Mouse (Mus musculus): Measurements from ENCODE around the gene Srrm1.

- TF ChIP-seq E2F4 (IDR thresholded peaks at IDR 0.05; ENCODE audit: borderline replicate concordance, low read depth, low read length) (no peak), CTCF (IDR thresholded peaks at IDR 0.05 in 2 of 3, conservative IDR thresholded peaks at IDR 0.05 in 1 of 3; ENCODE audit: control insufficient read depth in 1 of 3, insufficient read depth in 1 of 3, low read depth in 2 of 3, low read length in 3 of 3, poor library complexity in 1 of 3, severe bottlenecking in 1 of 3) (no peak), POLR2A (IDR thresholded peaks at IDR 0.05; ENCODE audit: control insufficient read depth in 1 of 2, insufficient read depth in 1 of 2, low read depth in 1 of 2, low read length in 2 of 2, poor library complexity in 1 of 2) (no peak), NELFE (IDR thresholded peaks at IDR 0.05; ENCODE audit: low read depth, low read length) (no peak), USF2 (IDR thresholded peaks at IDR 0.05; ENCODE audit: borderline replicate concordance in 1 of 2, insufficient read depth in 1 of 2, low read depth in 1 of 2, low read length in 2 of 2) (no peak), MAX (IDR thresholded peaks at IDR 0.05; ENCODE audit: low read length) (no peak), CHD2 (IDR thresholded peaks at IDR 0.05; ENCODE audit: low read length) (no peak), TBP (IDR thresholded peaks at IDR 0.05; ENCODE audit: low read depth, low read length) (no peak), GATA1 (IDR thresholded peaks at IDR 0.05; ENCODE audit: low read depth, low read length) (no peak), ZMIZ1 (IDR thresholded peaks at IDR 0.05; ENCODE audit: low read depth, low read length) (no peak)
Measured at GRCm38 (mm10) chr4:135355886-135356550, 2.9 kb upstream of the Srrm1 start.
